Mouse (Mus musculus) urinary bladder, postnatal 36 days (tissue): ENCODE measurements around the gene Olfr67.
"Not testable (repeated sequence)": the region's sequence is repeated elsewhere in the genome, so short reads cannot be mapped to it uniquely, and the experiment has no call there.

ENCODE experiments used
- DNase-seq, 2 experiments: peaks; one replicate each; pipeline ENCODE4 v3.0.0; 2022; ENCODE audit warnings: low spot score in 2 of 2, mixed read lengths in 1 of 2

Gene Olfr67

GRCm38 (mm10) chr7:103791721-103792120 is at the start of gene Olfr67:
TSS of gene Olfr67 (minus strand) at chr7:103791821.
- no peak for DNase-seq

- DNase-seq: no peak
These were observed 48.6 kb upstream of the Olfr67 start, which contains the start of gene Hbb-bh2 for GRCm38 (mm10) chr7:103840268-103840667. TSS of gene Hbb-bh2 (minus strand) at chr7:103840520.

GRCm38 (mm10) chr7:103827808-103828207 is 36.2 kb upstream of the Olfr67 start, which contains the start of gene Hbb-bs:
TSS of gene Hbb-bs (minus strand) at chr7:103828096.
- no peak for DNase-seq

GRCm38 (mm10) chr7:103827139-103827538 is 35.5 kb upstream of the Olfr67 start:
- DNase-seq: not testable (repeated sequence)

DNA sequence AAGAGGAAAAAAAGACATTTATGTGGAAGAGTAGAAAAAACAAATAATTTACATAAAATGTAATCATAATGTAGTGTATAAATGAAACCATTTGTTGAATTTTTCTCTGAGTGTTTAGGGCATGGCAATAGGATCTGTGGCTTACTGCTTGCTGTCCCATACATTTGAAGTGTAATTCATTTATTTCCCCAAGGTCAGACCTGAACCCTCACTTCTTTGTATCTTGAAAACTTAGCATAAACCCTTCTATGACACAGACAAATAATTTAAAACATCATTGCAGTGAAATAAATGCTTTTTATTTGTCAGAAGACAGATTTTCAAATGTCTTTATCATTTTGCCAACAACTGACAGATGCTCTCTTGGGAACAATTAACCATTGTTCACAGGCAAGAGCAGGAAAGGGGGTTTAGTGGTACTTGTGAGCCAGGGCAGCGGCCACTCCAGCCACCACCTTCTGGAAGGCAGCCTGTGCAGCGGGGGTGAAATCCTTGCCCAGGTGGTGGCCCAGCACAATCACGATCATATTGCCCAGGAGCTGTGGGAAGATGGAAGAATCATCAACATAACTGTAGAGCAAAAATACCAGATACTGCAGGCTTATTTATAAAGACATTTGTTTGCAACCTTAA is 34.8 kb upstream of the Olfr67 start:
- no peak for DNase-seq

GRCm38 (mm10) chr7:103825536-103826254 is 34.1 kb upstream of the Olfr67 start:
- DNase-seq: no peak

- no peak for DNase-seq
These were observed 33.0 kb upstream of the Olfr67 start for GRCm38 (mm10) chr7:103824597-103824996.

DNA sequence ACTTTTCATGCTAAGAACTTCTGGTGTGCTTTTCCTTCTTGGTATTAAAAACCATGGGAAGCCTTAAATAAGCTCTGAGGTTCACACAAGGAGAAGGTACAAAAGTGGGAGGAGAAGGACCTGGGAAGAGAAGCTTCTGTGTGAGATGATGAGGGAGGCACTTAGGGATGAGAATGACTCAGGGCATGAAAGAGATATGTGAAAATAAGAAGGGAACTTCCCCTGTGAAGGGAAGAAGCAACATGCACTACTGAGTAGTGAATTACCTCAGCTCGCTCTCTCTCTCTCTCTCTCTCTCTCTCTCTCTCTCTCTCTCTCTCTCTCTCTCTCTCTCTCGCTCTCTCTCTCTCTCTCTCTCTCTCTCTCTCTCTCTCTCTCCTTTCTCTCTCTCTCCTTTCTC is 23.5 kb upstream of the Olfr67 start:
- not testable (repeated sequence) for DNase-seq

DNA sequence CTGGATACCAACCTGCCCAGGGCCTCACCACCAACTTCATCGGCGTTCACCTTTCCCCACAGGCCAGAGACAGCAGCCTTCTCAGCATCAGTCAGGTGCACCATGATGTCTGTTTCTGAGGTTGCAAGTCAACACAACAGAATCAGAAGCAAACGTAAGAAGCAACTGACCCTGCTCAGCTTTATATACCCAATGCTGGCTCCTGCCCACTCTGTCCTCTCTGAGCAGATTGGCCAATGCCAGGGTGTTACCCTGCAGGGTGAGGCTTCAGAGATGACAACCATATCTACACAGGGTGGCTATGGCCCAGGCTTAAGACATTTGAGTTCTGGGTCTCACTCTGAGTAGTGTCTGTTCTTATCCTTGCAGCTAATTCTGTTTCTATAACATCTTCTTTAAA is 22.1 kb upstream of the Olfr67 start, which contains the start of gene Hbb-bt:
Gene Hbb-bt, minus strand, starts transcription at position 231 of the 400 bp plus-strand sequence.
- DNase-seq: no peak

DNA sequence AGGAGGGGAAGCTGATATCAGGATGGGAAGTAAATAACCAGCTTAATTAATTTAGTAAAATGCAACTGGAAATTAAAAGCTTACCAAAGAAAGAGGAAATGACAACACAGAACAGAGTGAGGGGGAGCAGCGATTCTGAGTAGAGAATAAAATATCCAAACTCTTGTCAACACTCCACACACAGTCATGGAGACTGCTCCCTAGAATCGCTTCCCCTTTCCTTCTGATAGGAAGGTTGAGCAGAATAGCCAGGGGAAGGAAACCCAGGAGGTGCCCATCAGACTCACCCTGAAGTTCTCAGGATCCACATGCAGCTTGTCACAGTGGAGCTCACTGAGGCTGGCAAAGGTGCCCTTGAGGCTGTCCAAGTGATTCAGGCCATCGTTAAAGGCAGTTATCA is 21.5 kb upstream of the Olfr67 start:
- DNase-seq: not testable (repeated sequence)

DNA sequence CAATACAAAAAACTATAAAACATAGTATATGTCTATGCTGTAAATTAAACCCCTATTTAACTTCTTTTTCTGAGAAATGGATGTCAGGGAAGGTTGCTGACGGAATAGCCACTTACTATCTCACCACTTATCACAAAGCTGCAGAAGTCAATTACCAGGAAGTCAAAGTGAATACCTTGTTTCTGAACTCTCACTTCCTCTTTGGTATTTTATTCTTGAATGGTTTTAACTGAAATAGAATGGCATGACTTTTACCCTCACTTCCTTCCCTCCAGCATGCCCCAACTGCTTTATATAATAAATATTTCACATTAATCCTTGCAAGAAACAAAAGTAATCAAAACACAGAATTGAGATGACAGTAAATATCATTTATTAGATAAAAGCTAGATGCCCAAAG is 20.6 kb upstream of the Olfr67 start:
- DNase-seq: no peak

DNA sequence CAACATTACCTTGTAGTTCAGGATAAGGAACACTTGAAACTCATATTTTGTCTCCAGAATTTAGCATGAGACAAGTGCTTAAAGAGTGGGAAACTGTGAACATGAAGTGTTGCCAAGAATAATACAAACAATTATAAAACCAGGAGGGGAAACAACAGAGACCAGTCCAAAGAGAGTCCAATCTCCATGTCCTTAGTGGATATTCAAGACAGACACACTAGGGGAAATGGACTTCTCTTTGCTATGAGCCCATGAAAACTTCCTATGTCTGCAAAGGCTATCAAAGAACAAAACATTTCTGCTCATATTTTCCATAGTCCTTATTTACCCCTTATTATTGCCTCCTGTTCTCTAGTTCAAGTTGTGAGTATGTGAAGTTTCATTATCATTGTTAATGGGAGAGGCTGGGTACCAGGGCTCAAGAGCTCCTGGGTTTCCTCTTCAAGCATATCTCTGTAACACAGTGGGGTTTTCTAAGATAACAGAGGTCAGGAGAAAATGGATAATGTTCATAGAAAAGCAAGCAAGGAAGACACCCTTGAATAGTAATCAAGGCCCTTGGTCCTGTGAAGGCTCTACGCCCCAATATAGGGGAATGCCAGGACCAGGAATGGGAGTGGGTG is 19.7 kb upstream of the Olfr67 start:
- DNase-seq: no peak

DNA sequence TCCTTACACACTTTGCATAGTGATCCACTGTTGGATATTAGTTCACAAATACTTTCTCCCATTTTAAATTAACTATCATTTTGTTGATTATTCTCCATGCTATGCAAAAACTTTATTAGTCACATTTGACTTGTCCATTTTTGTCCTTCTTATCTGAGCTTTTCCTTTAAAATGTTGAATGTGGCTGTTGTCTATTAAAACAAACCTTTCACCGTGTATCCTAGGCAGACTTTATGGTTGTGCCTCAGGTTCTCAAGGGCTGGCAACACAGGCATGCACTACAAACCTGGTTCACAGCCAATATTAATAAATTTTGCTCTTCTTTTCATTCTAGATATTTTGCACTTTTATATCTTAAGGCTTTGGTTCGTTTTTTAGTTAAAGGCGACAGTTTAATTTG is 19.1 kb upstream of the Olfr67 start:
- DNase-seq: no peak

- no peak for DNase-seq
These were observed 18.7 kb upstream of the Olfr67 start for GRCm38 (mm10) chr7:103810296-103810695.

DNA sequence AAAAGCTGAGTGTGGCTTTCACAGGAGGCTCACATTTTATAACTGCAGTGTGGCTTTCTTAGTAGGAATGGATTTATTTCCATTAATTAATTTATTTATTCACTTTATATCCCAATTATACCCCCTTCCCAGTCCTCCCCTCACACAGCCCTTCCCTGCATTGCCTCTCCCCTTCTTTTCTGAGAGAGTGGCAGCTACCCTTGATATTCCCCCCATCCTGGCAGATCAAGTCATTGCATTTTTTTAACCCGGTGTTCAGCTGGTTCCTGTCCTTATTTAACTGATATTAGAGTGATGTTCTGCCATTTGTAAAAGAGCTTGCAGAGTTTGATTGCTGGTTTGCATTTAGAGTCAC is 18.2 kb upstream of the Olfr67 start:
- no peak for DNase-seq

DNA sequence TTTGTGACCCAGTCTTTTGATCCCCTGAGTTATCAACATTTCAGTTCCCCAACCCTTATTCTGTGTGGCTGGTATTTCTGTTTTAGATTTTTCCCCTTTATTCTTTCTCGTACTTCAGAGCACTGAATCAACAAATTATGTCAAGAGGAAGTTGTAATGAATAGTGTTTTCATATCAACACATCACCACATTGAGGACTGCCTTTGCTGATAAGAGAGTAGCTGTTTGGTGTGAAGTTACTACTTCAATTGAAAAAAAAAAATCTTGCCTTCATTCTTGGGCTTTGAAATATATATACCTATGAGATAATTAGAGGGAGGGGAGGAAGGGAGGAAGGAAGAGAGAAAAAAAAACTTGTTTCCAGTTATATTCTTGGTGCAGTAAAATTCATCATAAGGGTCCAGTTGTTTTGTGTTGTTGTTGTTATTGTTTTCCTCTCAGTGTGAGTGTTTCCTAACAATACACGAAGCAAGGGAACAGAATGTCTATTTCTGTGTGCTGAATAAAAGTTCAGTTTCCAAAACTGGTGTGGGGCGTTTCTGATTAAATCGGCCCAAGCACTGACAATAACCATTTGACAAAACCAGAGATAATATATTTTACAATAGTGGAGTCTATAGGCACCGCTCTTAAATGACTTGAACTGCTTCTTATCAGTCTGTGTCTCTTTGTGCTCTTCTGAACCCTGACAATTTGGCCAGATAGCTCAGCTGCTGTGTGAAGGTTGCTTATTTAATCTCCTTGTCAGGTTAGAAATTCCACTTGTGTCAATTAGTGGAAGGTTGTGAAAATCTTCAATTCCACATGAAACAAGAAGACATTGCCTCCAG is 17.6 kb upstream of the Olfr67 start:
- no peak for DNase-seq

DNA sequence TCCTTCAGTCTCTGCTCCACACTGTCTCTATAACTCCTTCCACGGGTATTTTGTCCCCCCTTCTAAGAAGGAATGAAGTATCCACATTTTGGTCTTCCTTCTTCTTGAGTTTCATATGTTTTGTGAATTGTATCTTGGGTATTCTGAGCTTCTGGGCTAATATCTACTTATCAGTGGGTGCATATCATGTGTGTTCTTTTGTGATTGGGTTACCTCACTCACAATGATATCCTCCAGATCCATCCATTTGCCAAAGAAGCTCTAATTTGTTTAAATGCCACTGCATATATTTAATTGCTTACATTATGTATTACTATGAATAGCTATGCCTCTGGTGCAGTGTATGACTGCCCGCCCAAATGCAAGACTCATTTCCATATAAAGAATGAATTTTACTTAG is 16.5 kb upstream of the Olfr67 start:
- DNase-seq: not testable (repeated sequence)

GRCm38 (mm10) chr7:103806856-103807255 is 15.2 kb upstream of the Olfr67 start:
- no peak for DNase-seq

GRCm38 (mm10) chr7:103792669-103793388 is 1.2 kb upstream of the Olfr67 start:
- no peak for DNase-seq

GRCm38 (mm10) chr7:103779598-103779997 is 12.0 kb downstream of the Olfr67 start, which contains the start of gene Olfr68:
TSS of gene Olfr68 (minus strand) at chr7:103779698.
- DNase-seq: no peak

DNA sequence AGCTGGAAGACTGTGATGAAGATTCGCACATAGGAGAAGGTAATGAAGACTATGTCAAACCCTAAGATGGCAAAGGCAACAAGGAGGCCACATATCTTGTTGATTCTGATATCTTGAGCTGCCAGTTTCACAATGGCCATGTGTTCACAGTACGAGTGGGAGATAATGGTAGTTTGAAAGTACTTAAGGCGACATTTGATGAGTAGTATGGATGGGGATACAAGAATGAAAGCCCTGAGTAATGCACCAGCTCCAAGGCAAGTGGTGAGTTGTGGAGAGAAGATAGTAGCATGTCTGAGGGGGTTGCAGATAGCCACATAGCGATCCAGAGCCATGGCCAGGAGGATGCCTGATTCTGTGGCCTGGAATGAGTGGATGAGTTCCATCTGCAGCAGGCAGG is 14.0 kb downstream of the Olfr67 start:
- DNase-seq: not testable (repeated sequence)
